Mouse (Mus musculus): ENCODE data around the gene Nf2.

- TF ChIP-seq POLR2A (IDR thresholded peaks at IDR 0.05; ENCODE audit: insufficient read length, low read depth) (peak; percentile 14), MAX (IDR thresholded peaks at IDR 0.05; ENCODE audit: low read depth) (no peak), E2F4 (IDR thresholded peaks at IDR 0.05; ENCODE audit: insufficient read depth) (no peak), TCF12 (IDR thresholded peaks at IDR 0.05; ENCODE audit: insufficient read depth, poor library complexity, severe bottlenecking) (no peak), MYOD1 (IDR thresholded peaks at IDR 0.05; ENCODE audit: control insufficient read depth in 1 of 3, insufficient read length in 2 of 3, low read depth in 2 of 3) (no peak)
Measured at GRCm38 (mm10) chr11:4768399-4768798, 80.9 kb downstream of the Nf2 start.

Data from myocyte (in vitro differentiated cells).